In the genomic region with DNA sequence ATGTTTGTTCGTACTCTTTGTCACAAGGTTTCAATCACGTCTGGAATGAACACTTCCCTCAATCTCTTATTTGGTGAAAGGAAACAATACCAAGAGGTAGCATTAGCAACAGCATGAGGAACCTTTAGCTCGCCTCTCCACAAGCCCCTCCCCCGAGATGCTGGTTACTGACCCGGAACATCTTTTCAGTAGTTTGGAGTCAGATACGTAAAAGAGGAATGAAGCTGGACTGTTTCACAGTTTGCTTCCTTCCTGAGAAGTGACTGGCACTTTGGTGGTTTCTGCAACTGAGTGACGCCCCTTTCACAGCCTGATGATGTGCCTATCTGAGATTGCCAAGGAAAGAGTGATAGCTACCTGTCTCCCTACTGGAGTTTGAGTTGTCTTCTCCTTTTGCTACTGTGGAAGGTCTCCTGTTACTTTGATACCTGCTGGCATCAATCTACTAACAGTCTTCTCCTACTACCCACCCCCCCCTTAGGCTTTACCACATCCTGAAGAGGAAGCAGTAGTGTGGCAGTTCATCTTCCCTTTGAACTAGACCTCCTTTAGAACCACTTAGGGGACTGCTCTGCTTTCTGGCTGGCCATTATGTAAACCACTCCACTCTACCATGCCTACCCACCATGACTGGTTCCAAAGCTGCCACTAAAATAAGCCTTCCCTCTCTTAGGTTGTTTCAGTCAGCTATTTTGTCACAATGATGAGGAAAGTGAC, we compare ENCODE assay signal across 14 mouse cellular contexts. TPM values are rescaled to one million over a fixed set of nuclear protein-coding genes. Genes with fewer than 3 reads are reported as not detected.
DNase-seq lines count a peak whose midpoint lies in the region; ATAC-seq lines count a peak whose summit lies in the region.
"Had no signal": no experiment of that assay in that cellular context is flagged by ENCODE, and none has a peak within 500 bp of the region (broad histone marks: within the 10 kb centered on the region; RNA-seq: fewer than 3 reads in every experiment).

No protein-coding gene starts in this region.

- H3K27me3 ChIP-seq in liver, embryonic 12.5 days (replicated peaks): no peaks in the 10 kb centered on the region
- H3K27me3 ChIP-seq: neural tube, embryonic 15.5 days had no signal

- 40% methylated on average over 7 of the region's 7 CpGs for WGBS in liver, embryonic 12.5 days (ENCODE audit: insufficient replicate concordance)

- H3K4me2 ChIP-seq in liver, embryonic 12.5 days: no peak overlapping the region
- H3K4me2 ChIP-seq: neural tube, embryonic 15.5 days had no signal

- no peak for ATAC-seq in liver, embryonic 12.5 days
- peak; percentile 81 for ATAC-seq in granulocyte monocyte progenitor cell, adult 5-6 weeks (replicated peaks; ENCODE audit: poor library complexity, severe bottlenecking)
- peak; percentile 84 for ATAC-seq in megakaryocyte progenitor cell, adult 5-6 weeks (replicated peaks; ENCODE audit: poor library complexity)
- ATAC-seq: midbrain, embryonic 16.5 days had no signal

- H3K36me3 ChIP-seq in liver, embryonic 12.5 days: no peaks in the 10 kb centered on the region
- H3K36me3 ChIP-seq: embryonic facial prominence, embryonic 10.5 days; neural tube, embryonic 15.5 days had no signal

- intact Hi-C loops in heart, postnatal 14 days (cut with DNase I): no loop called here

- no peak overlapping the region for H3K9ac ChIP-seq in liver, embryonic 12.5 days
- H3K9ac ChIP-seq: liver, embryonic 14.5 days; neural tube, embryonic 15.5 days had no signal

- no peaks in the 10 kb centered on the region for H3K4me1 ChIP-seq in liver, embryonic 12.5 days
- H3K4me1 ChIP-seq: embryonic facial prominence, embryonic 10.5 days; neural tube, embryonic 15.5 days had no signal

- H3K4me3 ChIP-seq in liver, embryonic 12.5 days: no peak overlapping the region
- H3K4me3 ChIP-seq: embryonic facial prominence, embryonic 10.5 days; neural tube, embryonic 15.5 days had no signal

- DNase-seq in liver: peak; percentile 9
- DNase-seq in thymus, postnatal 14 days: peak; percentile 33
- DNase-seq in frontal cortex, postnatal 36 days (ENCODE audit: low spot score in 2 of 2): no peak
- DNase-seq in heart, postnatal 14 days: no peak
- DNase-seq: cerebellum, adult 9-11 months; heart, postnatal 36 days; right cerebral cortex, postnatal 14 days had no signal

- H3K9me3 ChIP-seq in liver, embryonic 12.5 days (replicated peaks): no peaks in the 10 kb centered on the region
- H3K9me3 ChIP-seq: embryonic facial prominence, embryonic 10.5 days; neural tube, embryonic 15.5 days had no signal

- no peak overlapping the region for H3K27ac ChIP-seq in liver, embryonic 12.5 days
- H3K27ac ChIP-seq: embryonic facial prominence, embryonic 10.5 days; liver, embryonic 14.5 days; neural tube, embryonic 15.5 days had no signal

RNA-seq across cellular contexts. Expression of a gene that starts 29.2 kb away (rescaled TPM):
- 1.6 and 2.0 TPM in 2 replicates for polyA plus RNA-seq in liver, embryonic 12.5 days (2016; fragmentation: Nextera tagmentation; extraction: Ambion mirVana)
- total RNA-seq in granulocyte monocyte progenitor cell, adult 5-6 weeks (2014; fragmentation: Nextera tagmentation): 7.2 and 10.9 TPM in 2 replicates
- 15.6 and 20.8 TPM in 2 replicates for total RNA-seq in granulocyte monocyte progenitor cell, adult 5-6 weeks (2017)
- total RNA-seq in megakaryocyte progenitor cell, adult 5-6 weeks (2015): 20.6 and 22.8 TPM in 2 replicates
- total RNA-seq in megakaryocyte progenitor cell, adult 5-6 weeks (2017): 13.5 and 24.9 TPM in 2 replicates
- 10 to 100 TPM; 10.7 to 13.8 TPM for total RNA-seq in heart, postnatal 14 days (2021)

Comparison
In these comparisons a context has a peak if more than half of its experiments do, and no peak if none do; other contexts are left out.
1. DNase-seq: peak in liver (single experiment) and thymus, postnatal 14 days (single experiment); none in frontal cortex, postnatal 36 days (0 of 2) and heart, postnatal 14 days (0 of 2).